Mouse (Mus musculus) left cerebral cortex, postnatal 36 days (tissue): ENCODE measurements around the gene Sult2a7. TPM values are rescaled to one million over a fixed set of nuclear protein-coding genes. Genes with fewer than 3 reads are reported as not detected.

ENCODE experiments used
- DNase-seq, 2 experiments: peaks; one replicate each; pipeline ENCODE4 v3.0.0; 2021 to 2022; ENCODE audit warnings: low spot score in 2 of 2, mixed read lengths in 1 of 2
- intact Hi-C: fragments of 180-260 bp; cut with DNase I; formaldehyde crosslinking; loops from one replicate; pipeline ENCODE4 v1.15.1; 2025
- total RNA-seq, 2 experiments: library from RNA; stranded (reverse); gene quantifications; 2 replicates each; pipeline ENCODE4 v1.2.3; 2021

The Sult2a7 gene
- total RNA-seq, result not detected

DNA sequence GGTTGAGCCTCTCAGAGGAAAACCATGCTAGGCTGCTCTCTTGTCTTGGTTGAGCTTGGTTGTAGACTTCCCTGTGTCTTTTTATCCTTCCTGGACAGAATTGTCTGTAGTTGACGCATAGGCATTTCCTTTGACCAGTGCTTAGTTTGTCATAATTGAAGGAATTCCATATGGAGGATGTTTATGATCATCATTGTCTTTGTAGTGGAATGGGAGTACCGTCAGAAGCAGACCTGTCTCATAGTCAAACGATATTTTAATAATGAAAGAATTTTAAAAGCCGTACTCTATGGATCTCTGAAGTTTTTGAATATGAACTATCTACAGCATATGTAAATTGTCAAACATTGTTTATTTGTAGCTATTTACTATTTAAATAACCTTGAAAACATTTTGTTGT, at the start of gene Sult2a7:
Gene Sult2a7, minus strand, starts transcription at position 101 of the 400 bp plus-strand sequence.
- intact Hi-C loops, result no loop called here
- DNase-seq, result no peak

- intact Hi-C loops, result no loop called here
- no peak for DNase-seq
Observed at GRCm38 (mm10) chr7:14525280-14525679, 31.2 kb upstream of the Sult2a7 start.

GRCm38 (mm10) chr7:14522636-14523035, 28.6 kb upstream of the Sult2a7 start:
- no peak for DNase-seq
- intact Hi-C loops, result no loop called here

DNA sequence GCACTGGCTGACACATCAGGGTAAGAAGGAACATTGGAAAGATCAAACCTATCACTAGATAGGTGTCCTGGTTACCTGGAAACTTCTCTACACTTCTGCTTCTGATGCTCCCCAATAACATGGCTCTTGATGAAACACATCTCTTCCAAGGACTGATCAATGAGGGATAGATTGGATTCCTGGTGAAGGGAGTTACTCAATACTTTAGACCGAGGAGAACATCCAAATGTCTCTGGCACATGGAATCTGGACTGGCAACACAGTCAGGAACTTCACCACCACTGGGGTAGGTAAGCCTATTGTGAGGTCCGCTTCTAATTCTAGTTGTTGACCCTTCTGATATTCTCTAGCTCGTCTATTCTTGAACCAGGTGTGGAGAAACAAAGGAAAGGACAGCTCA, 24.3 kb upstream of the Sult2a7 start:
- no peak for DNase-seq
- intact Hi-C loops, result no loop called here

GRCm38 (mm10) chr7:14492886-14493285, 1.1 kb downstream of the Sult2a7 start:
- DNase-seq, result no peak
- intact Hi-C loops, result no loop called here

DNA sequence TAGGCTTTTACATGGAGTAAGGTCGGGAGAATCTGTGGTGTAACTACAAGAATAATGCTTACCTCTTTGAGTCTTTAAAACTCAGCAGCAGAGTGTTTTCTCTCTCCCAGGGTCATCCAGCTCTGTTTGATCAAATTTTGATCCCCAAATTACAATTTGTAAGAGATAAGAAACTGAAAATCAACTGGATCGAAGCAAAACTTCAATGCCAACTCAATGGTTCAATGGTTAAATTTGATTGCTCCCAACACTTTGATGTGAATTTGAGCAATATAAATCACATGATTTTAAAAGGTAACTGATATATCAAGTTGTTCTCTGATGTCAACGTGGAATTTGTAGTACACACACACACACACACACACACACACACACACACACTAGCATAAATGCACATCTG, 47.5 kb downstream of the Sult2a7 start, which contains the start of gene Sult2a8:
Gene Sult2a8, minus strand, starts transcription at position 236 of the 400 bp plus-strand sequence.
- intact Hi-C loops, result no loop called here

DNA sequence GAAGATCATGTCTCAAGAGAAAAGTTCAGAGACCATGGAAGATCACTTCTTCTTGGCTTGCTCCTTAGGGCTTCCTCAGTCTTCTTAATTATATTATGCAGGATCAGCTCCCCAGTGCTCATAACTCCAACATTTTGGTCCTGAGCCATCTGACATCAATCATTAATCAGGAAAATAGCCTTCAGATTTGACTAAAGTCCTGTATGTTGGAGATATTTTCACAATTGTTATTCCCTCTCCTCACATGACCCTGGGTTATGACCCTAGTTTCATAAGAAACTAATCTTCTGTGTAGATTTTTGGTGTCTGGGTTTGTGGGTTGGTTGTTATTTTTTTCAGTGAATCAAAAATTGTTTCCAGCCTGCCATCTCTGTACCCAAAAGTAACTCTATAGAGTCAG, 54.4 kb downstream of the Sult2a7 start:
- intact Hi-C loops, result no loop called here
- no peak for DNase-seq

More for the DNA sequence above, 47.5 kb downstream of the Sult2a7 start, which contains the start of gene Sult2a8:
- no peak for DNase-seq

- intact Hi-C loops, result no loop called here
- no peak for DNase-seq
Observed at GRCm38 (mm10) chr7:14438484-14438883, 55.5 kb downstream of the Sult2a7 start.

DNA sequence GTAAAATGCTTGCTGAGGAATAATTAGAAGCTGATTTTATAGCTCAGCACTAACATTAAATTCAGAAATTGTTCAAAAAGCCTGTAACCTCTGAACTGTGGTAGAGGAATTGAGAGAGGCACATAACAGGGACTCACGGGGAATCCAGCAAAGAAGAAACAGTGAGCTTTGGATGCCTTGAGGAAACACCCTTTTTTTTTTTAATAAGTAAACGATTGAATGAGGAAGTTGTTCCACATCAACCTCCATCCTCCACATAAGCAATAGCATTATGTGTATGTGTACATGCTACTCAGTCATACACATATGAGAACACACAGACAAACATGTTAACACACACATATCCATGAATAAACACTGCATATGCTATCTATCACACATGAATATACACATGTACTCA, 56.0 kb downstream of the Sult2a7 start:
- intact Hi-C loops, result no loop called here
- no peak for DNase-seq

Other genes with a start within 250 kb of the Sult2a7 start
- not detected for gene Sult2a6, start 239.4 kb downstream of the Sult2a7 start, total RNA-seq
- gene Obox8, start 160.7 kb downstream of the Sult2a7 start, total RNA-seq, result not detected
- not detected for gene Sult2a8, start 47.5 kb downstream of the Sult2a7 start, total RNA-seq
- gene Vmn1r90, start 69.3 kb upstream of the Sult2a7 start, total RNA-seq, result under 1 TPM in 1 of 2 experiments, not detected in 1; 0.05 TPM
- not detected for gene Obox7, start 165.3 kb upstream of the Sult2a7 start, total RNA-seq